Mouse (Mus musculus): ENCODE measurements around the gene Rc3h1.
"Not testable (repeated sequence)": the region's sequence is repeated elsewhere in the genome, so short reads cannot be mapped to it uniquely, and the experiment has no call there.

DNA sequence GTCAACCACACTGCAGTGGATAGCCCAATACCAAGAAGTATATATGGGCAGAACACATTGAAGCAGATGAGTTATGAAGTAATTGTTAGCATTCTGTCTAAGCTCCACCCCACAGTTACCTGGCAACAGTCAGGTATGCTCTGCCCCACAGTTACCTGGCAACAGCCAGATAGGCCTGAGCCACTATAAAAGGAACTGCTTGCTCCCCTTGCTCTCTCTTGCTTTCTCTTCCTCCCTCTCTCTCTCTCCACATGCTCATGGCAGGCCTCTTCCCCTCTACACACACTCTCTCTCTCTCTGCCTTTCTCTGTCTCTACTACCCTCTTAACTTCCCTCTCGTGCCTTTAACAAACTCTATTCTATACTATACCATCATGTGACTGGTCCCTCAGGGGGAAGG is 24.8 kb upstream of the Rc3h1 start:
- TF ChIP-seq CTCF (IDR thresholded peaks at IDR 0.05; ENCODE audit: low read depth); EP300 (optimal IDR thresholded peaks at IDR 0.05): not testable (repeated sequence)
